Mouse (Mus musculus) megakaryocyte, embryonic 14.5 days (primary cell): Measurements from ENCODE around the gene Ppm1a.

Experiments
- FLI1 ChIP-seq: IDR thresholded peaks from 2 replicates; pipeline ENCODE4 v1.6.1; 2012; ENCODE audit warnings: low read length, inconsistent platforms, mixed read lengths
- GATA1 ChIP-seq: IDR thresholded peaks from 3 replicates; pipeline ENCODE4 v1.6.1; 2012; ENCODE audit warnings: mixed read lengths, low read length, inconsistent platforms, borderline replicate concordance

DNA sequence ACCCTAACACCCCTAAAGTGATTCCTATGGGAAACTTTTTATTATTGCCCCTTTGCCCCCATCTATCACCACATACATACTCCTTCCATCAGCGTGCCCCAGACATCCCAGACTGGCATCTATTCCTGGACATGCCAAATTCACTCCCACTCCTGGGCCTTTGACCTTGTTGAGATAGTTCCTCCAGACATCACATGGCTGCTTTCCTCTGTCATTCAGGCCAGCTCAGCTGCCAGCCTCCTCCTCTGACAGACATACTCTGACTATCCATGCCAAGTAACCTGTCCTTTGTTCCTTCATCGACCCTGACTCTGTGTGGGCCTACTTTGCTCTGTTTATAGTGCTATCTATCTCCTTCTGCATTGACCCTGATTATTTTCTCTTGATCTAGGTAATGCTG is 6.6 kb upstream of the Ppm1a start:
- TF ChIP-seq GATA1 (no peak), FLI1 (no peak)
